Mouse (Mus musculus): ENCODE measurements at regions not wholly inside any gene's neighbourhood (a gene's known extent, or its start where the extent isn't known, plus 50 kb on each side); places are given as distances from the start of the nearest gene placed in this dataset.

- peak in 1 of 2 experiments; percentile 36 for DNase-seq
Observed at GRCm38 (mm10) chr2:167752805-167753556, 63.4 kb upstream of the Tmem189 start.

- DNase-seq: no peak
Observed at GRCm38 (mm10) chr2:167751585-167751984, 62.0 kb upstream of the Tmem189 start.

- DNase-seq: no peak
Observed at GRCm38 (mm10) chr2:167748297-167748696, 58.7 kb upstream of the Tmem189 start.

GRCm38 (mm10) chr2:167747164-167747843, 57.7 kb upstream of the Tmem189 start:
- DNase-seq: no peak

- DNase-seq: no peak
Observed at GRCm38 (mm10) chr2:167746344-167746743, 56.7 kb upstream of the Tmem189 start.

GRCm38 (mm10) chr2:167745409-167745808, 55.8 kb upstream of the Tmem189 start:
- DNase-seq: no peak

- DNase-seq: no peak
Observed at GRCm38 (mm10) chr2:167744080-167744479, 54.5 kb upstream of the Tmem189 start.

- DNase-seq: no peak
Observed at GRCm38 (mm10) chr2:167742479-167742878, 52.9 kb upstream of the Tmem189 start.

- DNase-seq: no peak
Observed at GRCm38 (mm10) chr2:167740516-167741189, 51.0 kb upstream of the Tmem189 start.
